Mouse (Mus musculus): ENCODE measurements around the gene Car15. TPM values are rescaled to one million over a fixed set of nuclear protein-coding genes. Genes with fewer than 3 reads are reported as not detected.

The Car15 gene
- polyA plus RNA-seq, 1 experiment from 2014 or later = 0.52 TPM

DNA sequence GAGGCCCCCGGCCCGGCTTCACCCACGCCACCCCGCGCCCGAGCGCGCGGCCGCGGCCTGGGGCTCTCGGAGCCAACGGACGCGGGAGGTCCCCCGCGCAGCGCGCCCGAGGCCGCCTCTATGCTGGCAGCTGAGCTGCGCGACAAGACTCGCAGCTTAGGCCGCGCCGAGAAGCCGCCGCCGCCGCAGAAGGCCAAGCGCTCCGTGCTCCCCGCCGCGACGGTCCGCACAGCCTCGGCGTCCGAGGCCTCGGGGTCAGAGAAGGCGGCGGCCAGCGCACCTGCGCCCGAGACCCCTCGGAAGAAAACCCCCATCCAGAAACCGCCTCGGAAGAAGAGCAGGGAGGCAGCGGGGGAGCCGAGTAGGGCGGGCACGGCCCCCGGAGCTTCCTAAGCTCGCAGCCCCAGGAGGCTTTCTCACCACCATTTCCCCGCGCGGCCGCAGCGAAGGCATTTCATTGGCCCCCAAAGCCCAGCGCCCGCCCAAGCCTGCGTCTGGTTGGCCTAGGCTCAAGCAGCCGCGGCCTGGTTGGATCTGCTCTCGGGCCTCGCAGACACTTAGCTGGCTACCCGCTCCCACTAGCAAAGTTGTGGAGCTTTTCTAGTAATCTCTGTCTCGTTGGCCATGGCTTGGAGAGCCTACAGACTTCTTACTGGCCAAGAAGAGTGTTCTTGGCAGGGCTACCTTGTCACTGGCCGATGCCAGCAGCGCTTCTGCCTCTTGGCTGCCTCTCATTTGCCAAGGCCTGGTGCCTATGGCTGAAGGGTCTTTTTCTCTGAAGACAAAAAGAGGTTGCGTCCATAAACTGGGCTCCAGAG lies 30.8 kb downstream of the Car15 start:
- Histone ChIP-seq H3K9me3 (ENCODE audit: low read length) (no peaks in the 10 kb centered on the region), H3K4me2 (ENCODE audit: low read depth, low read length) (peak overlapping the region; percentile 89), H3K4me3 (ENCODE audit: low read depth, low read length) (peak overlapping the region; percentile 46), H3K4me1 (ENCODE audit: insufficient read depth) (peaks cover 32% of the 10 kb centered on the region), H3K9ac (replicated peaks) (peak overlapping the region; percentile 55), H3K27me3 (ENCODE audit: insufficient read depth, low read length) (peaks cover 71% of the 10 kb centered on the region), H3K27ac (ENCODE audit: low read depth) (no peak overlapping the region), H3K36me3 (replicated peaks; ENCODE audit: insufficient read depth, low read length) (no peaks in the 10 kb centered on the region)
- DNase-seq = peak; percentile 83
- peak; percentile 81 for ATAC-seq
- TF ChIP-seq CTCF (IDR thresholded peaks at IDR 0.05; ENCODE audit: low read depth) (no peak), EP300 (IDR thresholded peaks at IDR 0.05; ENCODE audit: low read depth) (no peak)
- 4% methylated on average over 68 of the region's 73 CpGs for WGBS (ENCODE audit: insufficient replicate concordance)

GRCm38 (mm10) chr16:17806581-17807191 lies 31.5 kb downstream of the Car15 start:
- no peak for DNase-seq
- Histone ChIP-seq H3K9ac (replicated peaks) (peak overlapping the region; percentile 55; the same call in 1 of the 2 replicates), H3K27me3 (ENCODE audit: insufficient read depth, low read length) (peaks cover 78% of the 10 kb centered on the region), H3K4me1 (ENCODE audit: insufficient read depth) (peaks cover 32% of the 10 kb centered on the region), H3K9me3 (ENCODE audit: low read length) (no peaks in the 10 kb centered on the region), H3K27ac (ENCODE audit: low read depth) (no peak overlapping the region), H3K36me3 (replicated peaks; ENCODE audit: insufficient read depth, low read length) (no peaks in the 10 kb centered on the region), H3K4me3 (ENCODE audit: low read depth, low read length) (peak overlapping the region; percentile 46), H3K4me2 (ENCODE audit: low read depth, low read length) (peak overlapping the region; percentile 89)
- TF ChIP-seq CTCF (IDR thresholded peaks at IDR 0.05; ENCODE audit: low read depth) = no peak
- TF ChIP-seq EP300 (IDR thresholded peaks at IDR 0.05; ENCODE audit: low read depth) = no peak
- 5% methylated on average over 49 of the region's 50 CpGs for WGBS (ENCODE audit: insufficient replicate concordance)
- peak; percentile 11; the same call in 1 of the 2 replicates for ATAC-seq

DNA sequence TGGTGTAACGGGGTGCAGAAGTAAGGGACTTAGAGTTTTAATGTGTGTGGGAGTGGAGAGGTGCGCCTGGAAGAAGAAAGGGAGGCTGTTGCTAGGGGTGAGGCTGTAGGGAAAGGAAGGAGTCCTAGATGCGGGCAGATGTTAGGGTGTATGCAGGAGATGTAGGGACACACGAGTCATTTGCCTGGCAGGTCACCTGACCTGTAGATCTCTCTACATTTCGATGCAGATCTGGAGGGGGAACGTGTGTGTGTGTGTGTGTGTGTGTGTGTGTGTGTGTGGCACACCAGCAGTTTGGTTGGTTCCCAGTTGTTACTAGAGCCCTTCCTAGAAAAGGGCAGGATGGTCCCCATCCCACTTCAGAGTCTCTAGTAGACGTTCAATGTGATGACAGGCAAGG lies 33.2 kb downstream of the Car15 start:
- Histone ChIP-seq H3K9ac (replicated peaks) (no peak overlapping the region), H3K9me3 (ENCODE audit: low read length) (no peaks in the 10 kb centered on the region), H3K27ac (ENCODE audit: low read depth) (no peak overlapping the region), H3K4me2 (ENCODE audit: low read depth, low read length) (no peak overlapping the region), H3K36me3 (replicated peaks; ENCODE audit: insufficient read depth, low read length) (no peaks in the 10 kb centered on the region), H3K4me3 (ENCODE audit: low read depth, low read length) (peak overlapping the region; percentile 37; the same call in 1 of the 2 replicates), H3K4me1 (ENCODE audit: insufficient read depth) (peaks cover 32% of the 10 kb centered on the region), H3K27me3 (ENCODE audit: insufficient read depth, low read length) (peaks cover 85% of the 10 kb centered on the region)
- TF ChIP-seq CTCF (IDR thresholded peaks at IDR 0.05; ENCODE audit: low read depth) (no peak), EP300 (IDR thresholded peaks at IDR 0.05; ENCODE audit: low read depth) (no peak)
- ATAC-seq (no peak), DNase-seq (no peak)
- 19% methylated on average over 7 of the region's 7 CpGs for WGBS (ENCODE audit: insufficient replicate concordance)

DNA sequence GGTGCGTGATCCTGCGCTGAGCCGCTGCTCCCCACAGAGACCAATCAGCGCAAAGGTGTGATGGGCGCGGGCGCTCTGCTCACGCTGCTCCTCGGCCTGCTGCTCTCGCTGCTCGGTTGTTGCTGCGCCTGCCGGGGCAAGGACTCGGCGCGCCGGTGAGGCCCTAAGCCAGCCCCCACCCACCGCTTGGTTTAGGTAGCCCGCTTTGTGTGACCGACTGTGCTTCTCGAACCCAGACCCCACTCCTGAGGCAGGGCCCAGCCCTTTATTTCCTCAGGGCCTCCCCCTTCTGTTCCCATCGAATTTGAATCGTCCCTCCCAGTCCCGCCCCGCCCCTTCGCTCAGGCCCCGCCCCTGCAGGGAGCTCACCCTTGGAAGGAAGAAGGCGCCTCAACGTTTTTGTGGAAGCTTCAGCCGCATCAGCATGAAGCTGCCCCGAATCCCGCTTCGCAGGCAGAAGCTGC lies 33.7 kb downstream of the Car15 start:
- TF ChIP-seq CTCF (IDR thresholded peaks at IDR 0.05; ENCODE audit: low read depth) (no peak), EP300 (IDR thresholded peaks at IDR 0.05; ENCODE audit: low read depth) (no peak)
- H3K9ac ChIP-seq (replicated peaks) = no peak overlapping the region
- DNase-seq (peak; percentile 62), ATAC-seq (no peak)
- WGBS (ENCODE audit: insufficient replicate concordance) = 6% methylated on average over 33 of the region's 33 CpGs
- H3K4me1 ChIP-seq (ENCODE audit: insufficient read depth) = peaks cover 32% of the 10 kb centered on the region
- peak overlapping the region; percentile 67 for H3K4me2 ChIP-seq (ENCODE audit: low read depth, low read length)
- no peaks in the 10 kb centered on the region for H3K36me3 ChIP-seq (replicated peaks; ENCODE audit: insufficient read depth, low read length)
- no peak overlapping the region for H3K27ac ChIP-seq (ENCODE audit: low read depth)
- peak overlapping the region; percentile 37 for H3K4me3 ChIP-seq (ENCODE audit: low read depth, low read length)
- peaks cover 90% of the 10 kb centered on the region for H3K27me3 ChIP-seq (ENCODE audit: insufficient read depth, low read length)
- no peaks in the 10 kb centered on the region for H3K9me3 ChIP-seq (ENCODE audit: low read length)

- 15% methylated on average over 33 of the region's 33 CpGs for WGBS (ENCODE audit: insufficient replicate concordance)
- no peak for ATAC-seq
- Histone ChIP-seq H3K9me3 (ENCODE audit: low read length) (no peaks in the 10 kb centered on the region), H3K27ac (ENCODE audit: low read depth) (no peak overlapping the region), H3K4me2 (ENCODE audit: low read depth, low read length) (peak overlapping the region; percentile 67), H3K36me3 (replicated peaks; ENCODE audit: insufficient read depth, low read length) (no peaks in the 10 kb centered on the region), H3K4me1 (ENCODE audit: insufficient read depth) (peaks cover 32% of the 10 kb centered on the region), H3K4me3 (ENCODE audit: low read depth, low read length) (peak overlapping the region; percentile 38), H3K9ac (replicated peaks) (no peak overlapping the region), H3K27me3 (ENCODE audit: insufficient read depth, low read length) (peaks cover 96% of the 10 kb centered on the region)
- DNase-seq = no peak
- TF ChIP-seq CTCF (IDR thresholded peaks at IDR 0.05; ENCODE audit: low read depth) = no peak
- no peak for TF ChIP-seq EP300 (IDR thresholded peaks at IDR 0.05; ENCODE audit: low read depth)
These were observed 34.3 kb downstream of the Car15 start for GRCm38 (mm10) chr16:17803675-17804448.
